Mouse (Mus musculus): ENCODE measurements around the gene Impdh2. TPM values are rescaled to one million over a fixed set of nuclear protein-coding genes. Genes with fewer than 3 reads are reported as not detected.

Impdh2 gene
- total and polyA plus RNA-seq, 3 experiments, result 405 to 485 (median 483) TPM

GRCm38 (mm10) chr9:108577025-108577424 lies 16.9 kb downstream of the Impdh2 start:
- dilution Hi-C loops (cut with MboI; ENCODE audit: extremely low pct_ligation_motif_present, extremely low pct_unique_long_range_greater_than_20kb, low sequenced_read_pairs) (no loop called here), in situ Hi-C loops (cut with MboI; ENCODE audit: low pct_ligation_motif_present, low pct_unique_long_range_greater_than_20kb, low sequenced_read_pairs) (no loop called here)
- H3K9me3 ChIP-seq (replicated peaks; ENCODE audit: low read length), result no peaks in the 10 kb centered on the region
- no peak overlapping the region for H3K4me3 ChIP-seq (replicated peaks in 1 of 3; ENCODE audit: low read depth in 2 of 3, low read length in 2 of 3, poor library complexity in 1 of 3)
- H3K4me1 ChIP-seq (ENCODE audit: control insufficient read depth in 1 of 2, insufficient read depth in 2 of 2), result peaks cover 7 to 27% of the 10 kb centered on the region in 2 experiments; a peak in 3 of 4 replicates
- H3K4me2 ChIP-seq (ENCODE audit: insufficient read depth, low read depth, poor library complexity, severe bottlenecking), result no peak overlapping the region
- no peaks in the 10 kb centered on the region for H3K79me2 ChIP-seq (replicated peaks; ENCODE audit: control insufficient read depth, extremely low read depth, insufficient read depth, poor library complexity, severe bottlenecking)
- no peaks in the 10 kb centered on the region for H3K27me3 ChIP-seq (replicated peaks)
- H3K36me3 ChIP-seq (replicated peaks in 1 of 2; ENCODE audit: control insufficient read depth in 1 of 2, insufficient read depth in 1 of 2, low read length in 1 of 2), result peaks cover 48 to 94% of the 10 kb centered on the region in 2 experiments
- no peak for DNase-seq (ENCODE audit: extremely low read depth)
- H3K27ac ChIP-seq (ENCODE audit: insufficient read depth, low read depth), result no peak overlapping the region
- H3K9ac ChIP-seq (ENCODE audit: insufficient read depth, low read depth), result no peak overlapping the region
- TF ChIP-seq RAD21 (IDR thresholded peaks at IDR 0.05; ENCODE audit: low read depth, low read length), result no peak
- TF ChIP-seq BHLHE40 (IDR thresholded peaks at IDR 0.05; ENCODE audit: low read depth, low read length), result no peak
- TF ChIP-seq RCOR1 (conservative IDR thresholded peaks at IDR 0.05; ENCODE audit: low read depth, low read length), result no peak
- no peak for TF ChIP-seq MAFK (IDR thresholded peaks at IDR 0.05; ENCODE audit: insufficient replicate concordance, low read length)
- no peak for TF ChIP-seq TCF12 (IDR thresholded peaks at IDR 0.05; ENCODE audit: low read depth, low read length)
- TF ChIP-seq USF1 (IDR thresholded peaks at IDR 0.05; ENCODE audit: low read depth, low read length), result no peak
- no peak for TF ChIP-seq E2F4 (IDR thresholded peaks at IDR 0.05; ENCODE audit: insufficient replicate concordance, low read depth, low read length)
- no peak for TF ChIP-seq ZKSCAN1 (IDR thresholded peaks at IDR 0.05; ENCODE audit: borderline replicate concordance, low read depth, low read length)
- TF ChIP-seq POLR2AphosphoS2 (IDR thresholded peaks at IDR 0.05; ENCODE audit: low read depth, low read length), result no peak
- TF ChIP-seq JUND (conservative IDR thresholded peaks at IDR 0.05; ENCODE audit: low read depth, low read length), result no peak
- no peak for TF ChIP-seq IRF4 (IDR thresholded peaks at IDR 0.05; ENCODE audit: low read depth, low read length)
- TF ChIP-seq ZNF384 (IDR thresholded peaks at IDR 0.05; ENCODE audit: low read depth, low read length), result no peak
- no peak for TF ChIP-seq USF2 (conservative IDR thresholded peaks at IDR 0.05; ENCODE audit: low read depth, low read length)
- TF ChIP-seq PAX5 (IDR thresholded peaks at IDR 0.05; ENCODE audit: low read length), result no peak
- no peak for TF ChIP-seq NRF1 (IDR thresholded peaks at IDR 0.05; ENCODE audit: low read depth, low read length)

GRCm38 (mm10) chr9:108577934-108578544 lies 18.0 kb downstream of the Impdh2 start:
- Histone ChIP-seq H3K27me3 (replicated peaks) (no peaks in the 10 kb centered on the region), H3K4me3 (replicated peaks in 1 of 3; ENCODE audit: low read depth in 2 of 3, low read length in 2 of 3, poor library complexity in 1 of 3) (peak overlapping the region; percentile 50 to 67 (median 59)), H3K79me2 (replicated peaks; ENCODE audit: control insufficient read depth, extremely low read depth, insufficient read depth, poor library complexity, severe bottlenecking) (no peaks in the 10 kb centered on the region), H3K36me3 (replicated peaks in 1 of 2; ENCODE audit: control insufficient read depth in 1 of 2, insufficient read depth in 1 of 2, low read length in 1 of 2) (peaks cover 40 to 94% of the 10 kb centered on the region in 2 experiments), H3K9ac (ENCODE audit: insufficient read depth, low read depth) (peak overlapping the region; percentile 69), H3K4me1 (ENCODE audit: control insufficient read depth in 1 of 2, insufficient read depth in 2 of 2) (peaks cover 7 to 37% of the 10 kb centered on the region in 2 experiments; a peak in 3 of 4 replicates), H3K27ac (ENCODE audit: insufficient read depth, low read depth) (0 out of 2 replicates have a peak overlapping the region, but pooled peaks have one; percentile 16), H3K4me2 (ENCODE audit: insufficient read depth, low read depth, poor library complexity, severe bottlenecking) (peak overlapping the region; percentile 17; the same call in 1 of the 2 replicates), H3K9me3 (replicated peaks; ENCODE audit: low read length) (no peaks in the 10 kb centered on the region)
- no peak for TF ChIP-seq NELFE (IDR thresholded peaks at IDR 0.05; ENCODE audit: low read depth, low read length)
- peak; percentile 16; the same call in 1 of the 2 replicates for TF ChIP-seq MXI1 (IDR thresholded peaks at IDR 0.05; ENCODE audit: low read depth, low read length)
- no peak for TF ChIP-seq ETS1 (conservative IDR thresholded peaks at IDR 0.05; ENCODE audit: low read depth, low read length)
- TF ChIP-seq RAD21 (IDR thresholded peaks at IDR 0.05; ENCODE audit: low read depth, low read length), result no peak
- TF ChIP-seq E2F4 (IDR thresholded peaks at IDR 0.05; ENCODE audit: insufficient replicate concordance, low read depth, low read length), result no peak
- peak; percentile 78 for TF ChIP-seq ZNF384 (IDR thresholded peaks at IDR 0.05; ENCODE audit: low read depth, low read length)
- peak; percentile 43 for DNase-seq (ENCODE audit: extremely low read depth)
- dilution Hi-C loops (cut with MboI; ENCODE audit: extremely low pct_ligation_motif_present, extremely low pct_unique_long_range_greater_than_20kb, low sequenced_read_pairs), result no loop called here
- in situ Hi-C loops (cut with MboI; ENCODE audit: low pct_ligation_motif_present, low pct_unique_long_range_greater_than_20kb, low sequenced_read_pairs), result no loop called here
